Mouse (Mus musculus) skeletal muscle tissue, adult 2 months (tissue): Measurements from ENCODE around the gene Zfp382.
"Not testable (repeated sequence)": the region's sequence is repeated elsewhere in the genome, so short reads cannot be mapped to it uniquely, and the experiment has no call there.

Source experiments
- DNase-seq: peaks from one replicate; pipeline ENCODE4 v3.0.0-alpha.2; 2012; ENCODE audit warnings: low read depth, low spot score

Gene Zfp382

GRCm38 (mm10) chr7:30121308-30122187 lies at the start of gene Zfp382:
Gene Zfp382 (plus strand): TSS chr7:30121942.
- DNase-seq = peak; percentile 73

GRCm38 (mm10) chr7:30072146-30073028 lies 49.4 kb upstream of the Zfp382 start, which contains the start of gene Zfp82:
Gene Zfp82 (minus strand): TSS chr7:30072900.
- DNase-seq = peak; percentile 90

GRCm38 (mm10) chr7:30086524-30086923 lies 35.2 kb upstream of the Zfp382 start:
- no peak for DNase-seq

- no peak for DNase-seq
These were observed 32.3 kb upstream of the Zfp382 start for GRCm38 (mm10) chr7:30089405-30089804.

GRCm38 (mm10) chr7:30090092-30090969 lies 31.4 kb upstream of the Zfp382 start, which contains the start of the genes Gm26920 and Zfp566:
Gene Gm26920 (minus strand): TSS chr7:30090410.
Gene Zfp566 (minus strand): TSS chr7:30090527.
- peak; percentile 98 for DNase-seq

- DNase-seq = no peak
These were observed 30.7 kb upstream of the Zfp382 start for GRCm38 (mm10) chr7:30090970-30091585.

GRCm38 (mm10) chr7:30092666-30093065 lies 29.1 kb upstream of the Zfp382 start:
- no peak for DNase-seq

- DNase-seq = no peak
These were observed 27.8 kb upstream of the Zfp382 start for GRCm38 (mm10) chr7:30093918-30094415.

GRCm38 (mm10) chr7:30094646-30095429 lies 26.9 kb upstream of the Zfp382 start, which contains the start of gene Zfp260:
Gene Zfp260 (plus strand): TSS chr7:30094777.
- DNase-seq = peak; percentile 87

GRCm38 (mm10) chr7:30095551-30096125 lies 26.1 kb upstream of the Zfp382 start:
- DNase-seq = no peak

GRCm38 (mm10) chr7:30099297-30099696 lies 22.4 kb upstream of the Zfp382 start:
- no peak for DNase-seq

GRCm38 (mm10) chr7:30116076-30116475 lies 5.7 kb upstream of the Zfp382 start:
- DNase-seq = no peak

GRCm38 (mm10) chr7:30117935-30118334 lies 3.8 kb upstream of the Zfp382 start:
- DNase-seq = not testable (repeated sequence)

GRCm38 (mm10) chr7:30122188-30122530 lies 417 bp downstream of the Zfp382 start:
- DNase-seq = no peak

- DNase-seq = no peak
These were observed 8.2 kb downstream of the Zfp382 start for GRCm38 (mm10) chr7:30129900-30130299.

- no peak for DNase-seq
These were observed 10.7 kb downstream of the Zfp382 start for GRCm38 (mm10) chr7:30132396-30132795.

- no peak for DNase-seq
These were observed 15.1 kb downstream of the Zfp382 start for GRCm38 (mm10) chr7:30136826-30137225.

- DNase-seq = no peak
These were observed 21.4 kb downstream of the Zfp382 start for GRCm38 (mm10) chr7:30143170-30143554.

GRCm38 (mm10) chr7:30143555-30144209 lies 21.9 kb downstream of the Zfp382 start:
- peak; percentile 15 for DNase-seq
